Mouse (Mus musculus): Measurements from ENCODE around the gene Pard3. TPM values are rescaled to one million over a fixed set of nuclear protein-coding genes. Genes with fewer than 3 reads are reported as not detected.

The Pard3 gene
- polyA plus RNA-seq, 1 experiment = 51.2 TPM

DNA sequence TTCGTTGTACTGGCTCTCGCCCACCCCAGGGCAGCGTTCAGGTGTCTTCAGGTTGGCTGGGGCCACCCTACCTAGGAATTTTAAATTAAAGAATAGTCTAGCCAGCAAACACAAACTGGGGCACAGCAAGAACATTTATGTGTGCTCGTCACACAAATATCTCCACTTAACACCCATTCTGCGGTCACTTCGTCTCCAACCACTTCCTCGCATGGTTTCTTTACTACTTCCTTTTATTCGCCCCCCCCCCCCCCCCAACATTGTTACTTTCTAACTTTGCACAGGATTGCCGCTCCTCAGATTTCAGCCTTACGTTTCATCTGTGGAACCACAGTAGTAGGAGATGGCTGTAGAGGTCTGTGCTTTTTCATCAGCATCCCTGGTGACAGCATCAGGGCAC, 11.6 kb upstream of the Pard3 start:
- no peaks in the 10 kb centered on the region for H3K36me3 ChIP-seq (ENCODE audit: control insufficient read depth, insufficient read depth, low read length)
- TF ChIP-seq CTCF (conservative IDR thresholded peaks at IDR 0.05; ENCODE audit: insufficient read depth, insufficient read length, low read depth, low read length) (no peak), POLR2A (IDR thresholded peaks at IDR 0.05; ENCODE audit: low read depth, low read length) (no peak)
- no peaks in the 10 kb centered on the region for H3K4me1 ChIP-seq (ENCODE audit: control insufficient read depth, insufficient read depth, low read length)
- H3K27me3 ChIP-seq (replicated peaks; ENCODE audit: control insufficient read depth, insufficient read depth, low read length) = no peaks in the 10 kb centered on the region
- H3K27ac ChIP-seq (ENCODE audit: insufficient read depth, low read depth, low read length) = no peak overlapping the region
- no peak overlapping the region for H3K4me3 ChIP-seq (ENCODE audit: insufficient read depth, low read depth, low read length)
- no peak for DNase-seq
- 83% methylated on average over 10 of the region's 10 CpGs for whole genome bisulfite sequencing

DNA sequence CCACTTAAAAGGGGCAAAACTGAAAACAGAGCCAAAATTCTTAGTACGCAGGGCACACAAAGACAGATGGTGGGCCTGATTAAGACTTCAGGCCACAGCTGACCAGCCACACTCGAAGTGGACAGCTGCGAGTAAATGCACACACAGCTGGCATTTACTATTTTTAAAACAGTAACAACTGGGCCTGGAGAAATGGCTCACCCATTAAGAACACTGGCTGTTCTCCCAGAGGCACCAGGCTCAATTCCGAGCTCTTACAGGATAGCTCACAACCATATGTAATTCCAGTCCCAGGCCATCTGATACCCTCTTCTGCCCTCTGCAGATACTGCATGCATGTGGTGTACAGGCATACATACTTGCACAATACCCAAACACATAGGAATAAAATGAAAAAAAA, 8.6 kb upstream of the Pard3 start:
- WGBS = 51% methylated on average over 4 of the region's 4 CpGs
- Histone ChIP-seq H3K27me3 (replicated peaks; ENCODE audit: control insufficient read depth, insufficient read depth, low read length) (no peaks in the 10 kb centered on the region), H3K36me3 (ENCODE audit: control insufficient read depth, insufficient read depth, low read length) (no peaks in the 10 kb centered on the region), H3K4me3 (ENCODE audit: insufficient read depth, low read depth, low read length) (no peak overlapping the region), H3K4me1 (ENCODE audit: control insufficient read depth, insufficient read depth, low read length) (peaks cover 3% of the 10 kb centered on the region; the same call in 1 of the 2 replicates), H3K27ac (ENCODE audit: insufficient read depth, low read depth, low read length) (no peak overlapping the region)
- no peak for DNase-seq
- TF ChIP-seq CTCF (conservative IDR thresholded peaks at IDR 0.05; ENCODE audit: insufficient read depth, insufficient read length, low read depth, low read length) (no peak), POLR2A (IDR thresholded peaks at IDR 0.05; ENCODE audit: low read depth, low read length) (no peak)

DNA sequence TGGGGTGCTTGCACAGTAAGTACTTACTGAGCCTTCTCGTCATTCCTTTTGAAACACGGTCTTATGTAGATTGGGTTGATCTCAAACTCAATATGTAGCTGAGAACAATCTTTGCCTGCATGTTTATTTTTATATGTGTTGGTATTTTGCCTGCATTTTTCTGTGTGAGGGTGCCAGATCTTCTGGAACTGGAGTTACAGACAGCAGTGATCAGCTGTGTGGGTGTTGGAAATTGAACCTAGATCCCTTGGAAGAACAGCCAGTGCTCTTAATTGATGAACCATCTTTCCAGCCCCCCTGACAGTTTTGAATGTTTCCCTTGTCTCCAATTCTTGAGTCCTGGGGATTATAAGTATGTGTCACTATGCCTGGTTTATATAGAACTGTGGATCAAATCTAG, 4.9 kb upstream of the Pard3 start:
- Histone ChIP-seq H3K4me3 (ENCODE audit: insufficient read depth, low read depth, low read length) (no peak overlapping the region), H3K27me3 (replicated peaks; ENCODE audit: control insufficient read depth, insufficient read depth, low read length) (no peaks in the 10 kb centered on the region), H3K36me3 (ENCODE audit: control insufficient read depth, insufficient read depth, low read length) (no peaks in the 10 kb centered on the region), H3K27ac (ENCODE audit: insufficient read depth, low read depth, low read length) (no peak overlapping the region), H3K4me1 (ENCODE audit: control insufficient read depth, insufficient read depth, low read length) (peaks cover 6% of the 10 kb centered on the region; the same call in 1 of the 2 replicates)
- DNase-seq = no peak
- TF ChIP-seq POLR2A (IDR thresholded peaks at IDR 0.05; ENCODE audit: low read depth, low read length) = no peak
- TF ChIP-seq CTCF (conservative IDR thresholded peaks at IDR 0.05; ENCODE audit: insufficient read depth, insufficient read length, low read depth, low read length) = no peak
- 89% methylated on average over 2 of the region's 2 CpGs for WGBS

DNA sequence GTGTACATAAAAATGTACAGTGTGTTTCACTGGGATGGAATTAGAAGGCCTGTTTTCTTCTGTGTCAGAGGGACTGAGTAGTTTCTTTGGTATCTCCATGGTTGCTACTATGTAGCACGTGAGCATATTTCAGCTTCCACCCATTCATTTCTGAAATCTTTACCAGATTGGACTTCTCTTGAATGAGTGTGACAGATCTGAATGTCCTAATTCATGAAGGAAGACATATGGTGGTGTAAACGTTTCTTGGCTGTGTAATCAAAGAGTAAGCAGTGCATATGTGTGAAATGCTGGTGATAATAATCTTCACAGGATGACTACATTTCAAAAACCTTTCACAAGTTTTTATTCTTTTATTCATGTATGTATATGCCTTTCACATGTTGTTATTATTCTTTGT, 3.9 kb upstream of the Pard3 start:
- Histone ChIP-seq H3K27ac (ENCODE audit: insufficient read depth, low read depth, low read length) (no peak overlapping the region), H3K27me3 (replicated peaks; ENCODE audit: control insufficient read depth, insufficient read depth, low read length) (no peaks in the 10 kb centered on the region), H3K4me1 (ENCODE audit: control insufficient read depth, insufficient read depth, low read length) (peaks cover 6% of the 10 kb centered on the region; the same call in 1 of the 2 replicates), H3K4me3 (ENCODE audit: insufficient read depth, low read depth, low read length) (no peak overlapping the region), H3K36me3 (ENCODE audit: control insufficient read depth, insufficient read depth, low read length) (no peaks in the 10 kb centered on the region)
- DNase-seq = no peak
- no peak for TF ChIP-seq CTCF (conservative IDR thresholded peaks at IDR 0.05; ENCODE audit: insufficient read depth, insufficient read length, low read depth, low read length)
- WGBS = 82% methylated on average over 2 of the region's 2 CpGs

DNA sequence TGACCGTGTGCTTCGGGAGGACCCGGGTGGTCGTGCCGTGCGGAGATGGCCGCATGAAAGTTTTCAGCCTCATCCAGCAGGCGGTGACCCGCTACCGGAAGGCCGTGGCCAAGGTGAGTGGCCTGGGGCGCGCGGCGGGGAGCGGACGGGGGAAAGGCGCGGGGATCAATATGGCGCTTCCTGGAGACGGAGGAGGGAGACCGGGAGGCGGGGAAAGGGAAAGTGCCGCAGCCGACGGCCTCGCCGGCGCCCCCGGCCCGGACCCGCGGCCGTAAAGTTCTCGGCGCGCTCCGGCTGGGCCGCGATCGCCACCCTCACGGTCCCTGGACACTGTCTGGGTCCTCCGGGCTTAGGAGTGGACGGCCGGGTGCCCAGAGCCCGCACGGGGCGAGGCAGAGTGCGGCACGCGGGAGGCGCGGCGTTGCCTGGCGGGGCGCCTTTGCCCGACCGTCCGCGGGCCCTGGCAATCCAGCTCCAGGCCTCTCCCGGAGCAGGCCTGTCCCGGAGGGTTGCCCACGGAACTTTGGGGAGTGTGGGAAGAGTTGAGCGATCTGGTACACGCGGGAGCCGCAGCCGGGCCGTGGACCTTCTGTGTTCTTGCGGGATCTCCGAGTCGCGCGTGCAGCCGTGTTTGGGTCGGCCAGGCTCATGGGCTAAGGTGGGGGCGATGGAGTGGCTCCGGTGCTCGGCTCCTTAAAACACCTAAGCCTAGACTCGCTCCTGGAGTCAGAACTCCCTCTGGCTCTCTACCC, 844 bp downstream of the Pard3 start:
- under 1% methylated on average over 80 of the region's 80 CpGs for WGBS
- H3K4me3 ChIP-seq (ENCODE audit: insufficient read depth, low read depth, low read length) = peak overlapping the region; percentile 96
- TF ChIP-seq CTCF (conservative IDR thresholded peaks at IDR 0.05; ENCODE audit: insufficient read depth, insufficient read length, low read depth, low read length) (no peak), POLR2A (IDR thresholded peaks at IDR 0.05; ENCODE audit: low read depth, low read length) (no peak)
- peak overlapping the region; percentile 89 for H3K27ac ChIP-seq (ENCODE audit: insufficient read depth, low read depth, low read length)
- H3K27me3 ChIP-seq (replicated peaks; ENCODE audit: control insufficient read depth, insufficient read depth, low read length) = no peaks in the 10 kb centered on the region
- H3K4me1 ChIP-seq (ENCODE audit: control insufficient read depth, insufficient read depth, low read length) = peaks cover 14% of the 10 kb centered on the region; the same call in 1 of the 2 replicates
- peak; percentile 65 for DNase-seq
- H3K36me3 ChIP-seq (ENCODE audit: control insufficient read depth, insufficient read depth, low read length) = no peaks in the 10 kb centered on the region

DNA sequence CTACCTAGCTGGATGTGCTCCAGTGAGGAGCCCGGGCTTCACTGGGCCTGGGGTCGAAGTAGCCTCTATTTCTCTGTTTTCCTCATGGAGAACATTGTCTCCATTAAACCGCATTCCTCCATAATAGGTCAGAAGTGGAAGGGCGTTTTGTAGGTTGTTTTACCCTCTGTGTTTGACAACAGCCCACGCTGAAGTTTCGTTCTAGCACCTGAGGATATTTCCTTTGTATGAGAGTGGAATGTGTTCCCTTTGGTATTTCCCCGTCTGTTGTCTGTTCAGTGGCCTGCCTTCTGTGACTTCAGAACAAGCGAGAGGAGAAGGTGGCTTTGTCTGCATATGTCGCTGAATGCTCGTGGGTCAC, 1.4 kb downstream of the Pard3 start:
- DNase-seq = no peak
- Histone ChIP-seq H3K27me3 (replicated peaks; ENCODE audit: control insufficient read depth, insufficient read depth, low read length) (no peaks in the 10 kb centered on the region), H3K36me3 (ENCODE audit: control insufficient read depth, insufficient read depth, low read length) (no peaks in the 10 kb centered on the region), H3K27ac (ENCODE audit: insufficient read depth, low read depth, low read length) (peak overlapping the region; percentile 89), H3K4me1 (ENCODE audit: control insufficient read depth, insufficient read depth, low read length) (peaks cover 19% of the 10 kb centered on the region), H3K4me3 (ENCODE audit: insufficient read depth, low read depth, low read length) (peak overlapping the region; percentile 96)
- TF ChIP-seq POLR2A (IDR thresholded peaks at IDR 0.05; ENCODE audit: low read depth, low read length) (no peak), CTCF (conservative IDR thresholded peaks at IDR 0.05; ENCODE audit: insufficient read depth, insufficient read length, low read depth, low read length) (no peak)
- 20% methylated on average over 10 of the region's 10 CpGs for WGBS

DNA sequence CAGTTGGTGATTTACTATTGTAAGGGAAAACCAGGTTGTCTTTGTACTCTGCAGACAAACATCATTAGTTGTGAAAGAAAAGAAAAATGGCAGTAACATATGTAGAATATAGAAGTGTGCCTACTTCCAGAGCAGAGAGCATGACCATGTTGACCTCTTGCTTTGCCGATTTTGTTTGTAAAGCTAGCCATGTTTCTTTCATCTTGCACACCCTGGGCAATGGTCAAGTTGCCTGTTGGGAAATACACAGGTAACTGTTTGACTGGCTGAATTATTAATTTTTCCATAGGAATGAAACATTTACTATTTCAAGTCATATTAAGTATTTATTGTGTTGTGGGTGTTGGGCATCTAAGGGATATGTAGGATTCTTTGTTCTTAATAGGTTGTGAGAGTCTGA, 2.1 kb downstream of the Pard3 start:
- H3K27me3 ChIP-seq (replicated peaks; ENCODE audit: control insufficient read depth, insufficient read depth, low read length) = no peaks in the 10 kb centered on the region
- no peak for DNase-seq
- 40% methylated on average over 1 of the region's 1 CpGs for WGBS
- TF ChIP-seq CTCF (conservative IDR thresholded peaks at IDR 0.05; ENCODE audit: insufficient read depth, insufficient read length, low read depth, low read length) (no peak), POLR2A (IDR thresholded peaks at IDR 0.05; ENCODE audit: low read depth, low read length) (no peak)
- peaks cover 23% of the 10 kb centered on the region for H3K4me1 ChIP-seq (ENCODE audit: control insufficient read depth, insufficient read depth, low read length)
- no peak overlapping the region for H3K4me3 ChIP-seq (ENCODE audit: insufficient read depth, low read depth, low read length)
- no peak overlapping the region for H3K27ac ChIP-seq (ENCODE audit: insufficient read depth, low read depth, low read length)
- H3K36me3 ChIP-seq (ENCODE audit: control insufficient read depth, insufficient read depth, low read length) = no peaks in the 10 kb centered on the region
